Mouse (Mus musculus) heart, embryonic 12.5 days (tissue): Measurements from ENCODE around the gene Slc36a3. TPM values are rescaled to one million over a fixed set of nuclear protein-coding genes. Genes with fewer than 3 reads are reported as not detected.
A peak's percentile ranks its signal among the peaks of the same experiment; 100 is the strongest.

Source experiments
- ATAC-seq: fragments of 200-750 bp; cut with Nextera tagmentation; 2 replicates; pipeline ENCODE4 v1.8.0; 2017; ENCODE audit warnings: moderate TSS enrichment, moderate library complexity; ENCODE audit not compliant: insufficient number of reproducible peaks, low FRiP score
- H3K27ac ChIP-seq: fragments of 300-500 bp; sonication (generic); 2 replicates; pipeline ENCODE4 v1.5.1; 2016; ENCODE audit warnings: mild to moderate bottlenecking, moderate library complexity; ENCODE audit not compliant: poor library complexity, severe bottlenecking
- H3K27me3 ChIP-seq: fragments of 300-500 bp; sonication (generic); replicated peaks from 2 replicates; pipeline ENCODE4 v1.6.1; 2016; ENCODE audit warnings: mild to moderate bottlenecking, moderate library complexity
- H3K36me3 ChIP-seq: fragments of 300-500 bp; sonication (generic); 2 replicates; pipeline ENCODE4 v1.6.1; 2016; ENCODE audit warnings: mild to moderate bottlenecking, moderate library complexity
- H3K4me1 ChIP-seq: fragments of 300-500 bp; sonication (generic); replicated peaks from 2 replicates; pipeline ENCODE4 v1.6.1; 2016; ENCODE audit warnings: mild to moderate bottlenecking
- H3K4me2 ChIP-seq: fragments of 300-500 bp; sonication (generic); 2 replicates; pipeline ENCODE4 v1.6.1; 2016; ENCODE audit warnings: mild to moderate bottlenecking, moderate library complexity
- H3K4me3 ChIP-seq: fragments of 300-500 bp; sonication (generic); 2 replicates; pipeline ENCODE4 v1.5.1; 2016; ENCODE audit warnings: mild to moderate bottlenecking
- H3K9ac ChIP-seq: fragments of 300-500 bp; sonication (generic); 2 replicates; pipeline ENCODE4 v1.6.1; 2016; ENCODE audit warnings: mild to moderate bottlenecking, moderate library complexity
- H3K9me3 ChIP-seq: fragments of 300-500 bp; sonication (generic); replicated peaks from 2 replicates; pipeline ENCODE4 v1.6.1; 2016; ENCODE audit warnings: mild to moderate bottlenecking, moderate library complexity
- WGBS: fragments of 180-500 bp; shearing (Covaris S2); methylation state at CpG from one replicate; pipeline ENCODE4 v1.1.7; 2016; 5-methylcytosine and 5-hydroxymethylcytosine counted together
- polyA plus RNA-seq: library from polyadenylated mRNA; unstranded; fragments of >200 nt; fragmentation: Nextera tagmentation; extraction: Ambion mirVana; gene quantifications from 2 replicates; pipeline ENCODE4 v1.2.1, GENCODE M21; 2016

Slc36a3 gene
- not detected in 2 replicates for polyA plus RNA-seq

DNA sequence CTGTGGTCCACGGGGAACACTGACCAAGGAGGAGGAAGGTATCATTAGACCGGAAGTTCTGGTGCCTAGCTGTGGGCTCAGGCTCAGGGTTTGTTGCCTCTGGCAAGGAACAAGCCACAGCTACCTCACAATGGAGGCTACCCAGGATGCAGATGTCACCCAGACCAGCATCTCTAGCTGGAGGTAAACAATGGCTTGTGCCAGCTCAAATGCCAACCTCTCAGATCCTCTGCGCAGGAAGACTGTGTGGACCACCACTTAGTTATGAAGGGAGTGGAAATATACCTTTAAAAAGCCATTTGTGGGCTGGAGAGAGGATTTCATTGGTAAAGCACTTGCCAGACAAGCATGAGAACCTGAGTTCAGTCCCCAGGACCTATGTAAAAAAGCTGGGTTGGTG is at the start of gene Slc36a3:
Gene Slc36a3, minus strand, starts transcription at position 101 of the 400 bp plus-strand sequence.
- ATAC-seq, result no peak
- 75% methylated on average over 3 of the region's 3 CpGs for WGBS

DNA sequence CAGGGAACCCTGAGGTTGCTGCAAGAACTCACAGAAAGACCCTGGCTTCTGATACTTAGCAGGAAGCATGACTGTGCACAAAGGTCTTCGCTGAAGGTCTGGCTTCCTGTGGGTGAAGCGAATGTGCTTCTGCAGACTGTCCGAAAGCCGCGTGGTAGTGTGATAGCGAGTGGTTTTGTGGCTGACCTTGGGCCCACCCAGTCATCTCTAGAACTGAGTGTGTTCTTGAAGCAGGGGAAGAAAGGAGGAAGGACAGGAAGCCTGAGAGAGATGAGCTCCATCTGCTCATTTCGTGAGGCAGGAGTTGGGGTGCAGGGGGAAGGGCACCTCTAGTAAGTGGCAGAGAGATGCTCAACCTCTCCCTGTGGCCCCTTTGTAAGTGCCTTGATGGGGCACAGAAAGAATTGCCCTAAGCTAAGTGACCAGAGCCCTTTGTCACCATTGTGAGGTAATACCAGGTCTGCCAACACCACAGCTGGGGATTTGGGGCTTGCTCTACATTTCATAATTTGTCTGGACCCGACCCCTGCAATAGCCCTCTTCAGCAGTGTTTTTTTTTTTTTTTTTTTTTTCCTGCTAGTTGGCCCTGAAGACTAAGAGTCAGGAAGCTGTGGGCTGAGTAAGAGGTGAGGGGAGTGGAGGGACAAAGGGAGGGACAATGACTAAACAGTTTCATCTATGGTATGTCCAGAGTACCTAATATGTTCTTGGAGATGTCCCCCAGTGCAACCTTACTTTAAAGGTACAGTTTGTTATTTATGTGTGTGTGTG is 46.4 kb upstream of the Slc36a3 start:
- Histone ChIP-seq H3K4me1 (peaks cover 7% of the 10 kb centered on the region; the same call in 1 of the 2 replicates), H3K27me3 (no peaks in the 10 kb centered on the region; the same call in 1 of the 2 replicates), H3K36me3 (no peaks in the 10 kb centered on the region), H3K4me3 (no peak overlapping the region), H3K4me2 (no peak overlapping the region), H3K27ac (no peak overlapping the region), H3K9ac (no peak overlapping the region), H3K9me3 (no peaks in the 10 kb centered on the region)
- 58% methylated on average over 8 of the region's 8 CpGs for WGBS
- ATAC-seq, result no peak

More for the DNA sequence above, at the start of gene Slc36a3:
- no peaks in the 10 kb centered on the region for H3K27me3 ChIP-seq
- no peaks in the 10 kb centered on the region for H3K4me1 ChIP-seq
- H3K9ac ChIP-seq, result no peak within 1 kb of the TSS
- H3K4me2 ChIP-seq, result no peak within 1 kb of the TSS
- H3K36me3 ChIP-seq, result no peaks in the 10 kb centered on the region
- no peaks in the 10 kb centered on the region for H3K9me3 ChIP-seq
- no peak within 1 kb of the TSS for H3K27ac ChIP-seq
- no peak within 1 kb of the TSS for H3K4me3 ChIP-seq

DNA sequence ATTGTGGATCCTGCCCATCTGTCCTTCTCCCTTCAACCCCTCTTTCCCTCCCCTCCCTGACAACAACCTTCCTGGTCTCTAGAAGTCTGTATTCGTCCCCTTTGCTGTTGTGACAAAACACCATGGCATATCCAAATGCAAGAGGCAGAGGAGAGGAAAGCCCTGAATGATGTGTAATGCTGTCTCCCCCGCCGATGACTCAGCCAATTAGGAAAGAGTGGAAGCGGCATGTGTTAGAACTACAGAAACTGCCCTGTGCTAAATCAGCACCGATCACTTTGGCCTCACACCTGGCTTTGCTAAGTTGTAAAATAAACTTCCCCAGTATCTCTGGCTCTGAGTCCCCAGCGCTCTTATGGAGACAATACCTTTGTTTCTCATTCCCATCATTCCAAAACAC is 45.6 kb upstream of the Slc36a3 start:
- no peaks in the 10 kb centered on the region; the same call in 1 of the 2 replicates for H3K27me3 ChIP-seq
- no peaks in the 10 kb centered on the region for H3K9me3 ChIP-seq
- H3K4me3 ChIP-seq, result no peak overlapping the region
- peaks cover 7% of the 10 kb centered on the region; the same call in 1 of the 2 replicates for H3K4me1 ChIP-seq
- ATAC-seq, result no peak
- no peak overlapping the region for H3K4me2 ChIP-seq
- H3K9ac ChIP-seq, result no peak overlapping the region
- H3K27ac ChIP-seq, result no peak overlapping the region
- H3K36me3 ChIP-seq, result no peaks in the 10 kb centered on the region
- 58% methylated on average over 6 of the region's 6 CpGs for WGBS

DNA sequence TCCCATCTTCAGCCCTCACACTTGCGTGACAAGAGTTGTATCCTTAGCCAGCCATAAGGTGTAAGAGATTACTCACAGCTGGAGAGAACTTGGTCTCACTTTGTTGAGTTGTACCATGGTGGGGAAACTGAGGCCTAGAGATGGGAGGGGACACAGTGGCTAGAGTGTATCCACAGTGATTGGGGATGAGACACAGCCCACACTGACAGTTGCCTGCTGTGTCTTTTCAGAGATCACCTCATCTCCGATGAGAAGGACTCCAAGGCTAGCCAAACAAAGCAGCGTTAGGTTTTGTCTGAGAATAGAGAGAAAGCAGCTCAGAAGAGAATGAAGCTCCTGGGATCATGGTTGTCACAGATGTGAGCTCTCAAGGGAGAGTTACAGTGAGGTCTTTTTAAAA is 38.7 kb upstream of the Slc36a3 start:
- Histone ChIP-seq H3K36me3 (no peaks in the 10 kb centered on the region), H3K27me3 (no peaks in the 10 kb centered on the region), H3K9me3 (no peaks in the 10 kb centered on the region), H3K4me3 (no peak overlapping the region), H3K4me1 (peaks cover 20% of the 10 kb centered on the region), H3K4me2 (no peak overlapping the region), H3K9ac (no peak overlapping the region), H3K27ac (no peak overlapping the region)
- no peak for ATAC-seq
- WGBS, result 72% methylated on average over 3 of the region's 3 CpGs

DNA sequence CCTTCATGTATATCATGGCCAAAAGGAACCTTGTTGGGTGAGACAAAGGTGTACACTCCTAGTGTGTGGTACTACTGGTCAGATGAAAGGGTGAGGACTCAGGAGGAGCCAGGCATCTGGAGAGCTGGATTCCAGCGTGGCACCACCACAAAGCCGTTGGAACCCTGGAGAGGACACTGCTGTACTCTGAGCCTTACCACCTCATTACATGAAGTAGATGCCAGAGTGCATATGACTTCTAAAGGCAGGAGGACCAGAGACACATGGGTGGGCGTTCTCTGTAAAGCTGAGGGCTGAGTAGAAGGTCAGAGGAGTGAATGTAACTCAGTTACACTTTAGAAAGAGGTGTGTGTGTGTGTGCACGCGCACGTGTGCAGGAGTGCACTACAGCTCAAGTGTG is 36.3 kb upstream of the Slc36a3 start:
- ATAC-seq, result no peak
- H3K4me3 ChIP-seq, result no peak overlapping the region
- H3K4me1 ChIP-seq, result peaks cover 16% of the 10 kb centered on the region
- no peaks in the 10 kb centered on the region for H3K9me3 ChIP-seq
- whole genome bisulfite sequencing, result 78% methylated on average over 6 of the region's 6 CpGs
- H3K9ac ChIP-seq, result no peak overlapping the region
- no peak overlapping the region for H3K4me2 ChIP-seq
- no peaks in the 10 kb centered on the region for H3K36me3 ChIP-seq
- H3K27ac ChIP-seq, result 0 out of 2 replicates have a peak overlapping the region, but pooled peaks have one; percentile 55
- no peaks in the 10 kb centered on the region for H3K27me3 ChIP-seq

DNA sequence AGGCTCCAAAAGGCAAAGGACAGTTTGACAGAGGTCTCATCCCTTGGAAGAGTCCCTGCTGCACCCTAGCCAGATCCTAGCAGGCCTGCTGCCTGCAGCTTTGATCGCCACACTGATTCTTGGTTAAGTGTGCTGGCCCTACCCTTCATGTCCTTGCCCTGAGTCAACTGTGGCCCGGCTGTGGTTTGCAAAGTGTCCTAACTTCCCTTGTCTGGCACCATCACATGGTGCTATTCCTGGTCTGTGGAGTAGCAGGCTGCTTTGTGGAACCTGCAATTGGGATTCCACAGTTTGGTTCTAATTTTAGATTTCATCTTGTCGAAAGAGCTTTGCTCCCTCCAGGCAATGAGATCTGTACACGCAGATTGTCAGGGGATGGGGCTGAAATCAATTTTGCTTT is 35.8 kb upstream of the Slc36a3 start:
- H3K9ac ChIP-seq, result no peak overlapping the region
- no peak for ATAC-seq

DNA sequence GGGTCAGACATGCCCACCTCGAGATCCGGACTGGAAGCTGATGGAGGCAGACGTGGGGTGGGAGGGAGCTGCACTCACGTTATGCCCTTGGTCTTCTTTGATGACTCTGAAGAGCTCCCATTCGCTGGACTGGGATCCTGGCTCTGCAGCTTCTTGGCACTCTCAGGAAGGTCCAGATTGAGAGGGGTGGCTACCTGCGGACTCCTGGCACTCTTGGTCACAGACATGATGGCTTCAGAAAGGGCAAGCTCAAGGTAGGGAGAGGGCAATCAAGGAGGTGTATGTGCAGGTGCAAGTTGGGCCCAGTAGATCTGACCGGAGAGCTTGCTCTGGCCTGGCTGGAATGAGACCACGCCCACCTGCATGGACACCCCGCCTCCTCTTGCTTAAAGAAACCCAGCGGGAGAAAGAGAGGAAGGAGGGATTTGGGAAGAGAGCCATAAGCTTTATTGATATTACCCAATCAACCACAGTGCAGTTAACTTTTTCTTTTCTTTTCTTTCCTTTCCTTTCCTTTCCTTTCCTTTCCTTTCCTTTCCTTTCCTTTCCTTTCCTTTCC is 33.3 kb upstream of the Slc36a3 start, which contains the start of gene Slc36a2:
Gene Slc36a2, minus strand, starts transcription at position 345 of the 559 bp plus-strand sequence.
- WGBS, result 32% methylated on average over 10 of the region's 10 CpGs
- H3K27ac ChIP-seq, result no peak within 1 kb of the TSS
- no peak within 1 kb of the TSS for H3K9ac ChIP-seq

More for the DNA sequence above, 35.8 kb upstream of the Slc36a3 start:
- no peak overlapping the region for H3K4me3 ChIP-seq
- H3K27ac ChIP-seq, result peak overlapping the region; percentile 55
- no peaks in the 10 kb centered on the region for H3K36me3 ChIP-seq
- no peak overlapping the region for H3K4me2 ChIP-seq
- no peaks in the 10 kb centered on the region for H3K9me3 ChIP-seq
- peaks cover 16% of the 10 kb centered on the region for H3K4me1 ChIP-seq
- WGBS, result 49% methylated on average over 4 of the region's 4 CpGs
- H3K27me3 ChIP-seq, result no peaks in the 10 kb centered on the region

DNA sequence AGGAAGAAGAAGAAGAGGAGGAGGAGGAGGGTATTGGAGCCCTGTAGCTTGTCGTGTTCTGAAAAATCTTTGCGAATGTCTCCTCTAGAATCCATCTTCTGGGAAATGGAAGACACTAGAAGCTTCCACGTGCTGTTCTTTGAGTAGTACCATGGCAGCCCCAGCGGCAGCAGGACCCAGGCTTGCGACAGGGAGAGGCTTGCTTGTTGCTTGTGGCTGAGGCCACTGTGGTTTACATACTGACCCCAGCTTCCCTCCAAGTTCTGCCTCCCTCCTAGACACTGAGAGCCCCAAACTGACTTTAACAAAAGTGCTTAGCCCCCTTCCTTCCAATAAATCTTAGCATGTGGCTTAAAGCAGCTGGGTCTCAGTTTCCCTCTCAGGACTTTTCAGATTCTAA is 32.7 kb upstream of the Slc36a3 start:
- ATAC-seq, result no peak
- Histone ChIP-seq H3K27ac (no peak overlapping the region), H3K4me1 (peaks cover 16% of the 10 kb centered on the region), H3K9me3 (no peaks in the 10 kb centered on the region), H3K9ac (no peak overlapping the region), H3K36me3 (no peaks in the 10 kb centered on the region), H3K4me2 (no peak overlapping the region), H3K27me3 (no peaks in the 10 kb centered on the region), H3K4me3 (no peak overlapping the region)
- WGBS, result 78% methylated on average over 5 of the region's 5 CpGs

More for the DNA sequence above, 33.3 kb upstream of the Slc36a3 start, which contains the start of gene Slc36a2:
- peaks cover 16% of the 10 kb centered on the region for H3K4me1 ChIP-seq
- no peak within 1 kb of the TSS for H3K4me3 ChIP-seq
- H3K27me3 ChIP-seq, result no peaks in the 10 kb centered on the region
- no peaks in the 10 kb centered on the region for H3K9me3 ChIP-seq
- ATAC-seq, result no peak
- no peaks in the 10 kb centered on the region for H3K36me3 ChIP-seq
- H3K4me2 ChIP-seq, result no peak within 1 kb of the TSS

DNA sequence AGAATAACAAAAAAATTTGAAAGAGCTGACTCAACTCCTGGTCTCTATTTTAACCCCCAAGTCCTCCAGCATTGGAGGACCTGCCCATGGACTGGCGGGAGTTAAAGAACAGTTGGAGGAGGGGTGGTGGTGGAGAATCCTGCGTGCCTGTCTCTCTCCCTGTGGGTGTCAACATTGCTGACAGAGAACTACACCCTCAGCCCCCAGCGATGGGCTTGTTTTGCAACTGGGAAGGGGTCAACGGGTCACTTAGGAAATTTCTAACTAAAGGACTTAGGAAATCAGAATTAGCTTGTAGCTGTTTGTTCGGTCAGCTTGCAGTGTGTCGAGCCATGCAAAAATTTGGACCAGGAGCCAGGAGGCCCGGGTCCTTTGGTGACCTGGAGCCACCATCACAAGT is 31.6 kb upstream of the Slc36a3 start:
- 58% methylated on average over 7 of the region's 7 CpGs for WGBS
- H3K4me2 ChIP-seq, result no peak overlapping the region
- no peak overlapping the region for H3K9ac ChIP-seq
- no peak for ATAC-seq
- H3K27ac ChIP-seq, result no peak overlapping the region
- no peaks in the 10 kb centered on the region for H3K27me3 ChIP-seq
- H3K9me3 ChIP-seq, result no peaks in the 10 kb centered on the region
- H3K4me1 ChIP-seq, result peaks cover 16% of the 10 kb centered on the region
- H3K36me3 ChIP-seq, result no peaks in the 10 kb centered on the region
- H3K4me3 ChIP-seq, result no peak overlapping the region

DNA sequence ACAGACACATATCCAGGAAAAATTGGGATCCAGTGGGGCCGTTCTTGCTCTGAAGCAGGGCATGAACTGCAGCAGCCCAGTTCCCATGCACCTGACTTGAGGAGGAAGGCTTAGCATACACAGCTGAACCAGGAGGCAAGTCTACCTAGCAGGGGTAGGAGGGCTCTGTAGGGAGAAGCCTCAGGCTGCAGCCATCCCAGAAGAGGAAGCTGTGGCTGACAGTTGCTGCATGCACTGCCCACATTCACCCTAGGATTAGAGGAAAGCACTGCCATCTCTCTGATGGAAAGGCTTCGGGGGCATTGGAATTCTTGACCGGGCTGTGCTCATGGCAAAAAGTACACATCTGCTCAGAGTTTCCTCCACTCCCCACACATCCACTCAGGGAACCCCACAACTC is 28.3 kb upstream of the Slc36a3 start:
- 90% methylated on average over 3 of the region's 3 CpGs for WGBS
- no peak overlapping the region for H3K27ac ChIP-seq

DNA sequence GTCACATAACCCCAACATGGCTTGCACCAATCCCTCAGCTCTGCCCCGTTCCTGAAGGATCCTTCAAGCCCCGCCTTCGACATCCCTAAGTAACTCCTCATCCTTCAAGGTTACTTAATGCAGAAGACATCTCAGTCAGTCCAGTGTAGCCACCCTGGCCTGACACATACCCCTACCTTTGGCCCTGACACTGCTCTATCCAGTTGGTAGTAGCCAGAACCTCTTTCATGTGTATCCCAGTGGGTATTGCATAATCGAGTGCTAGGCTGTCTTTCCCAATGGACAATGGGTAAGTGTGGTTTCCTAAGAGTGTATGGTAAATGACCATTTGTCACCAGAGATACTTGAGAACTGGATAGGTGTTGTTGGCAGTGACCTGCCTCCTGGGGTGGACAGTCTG is 27.3 kb upstream of the Slc36a3 start:
- Histone ChIP-seq H3K9ac (no peak overlapping the region), H3K27me3 (peaks cover 12% of the 10 kb centered on the region; the same call in 1 of the 2 replicates), H3K4me2 (no peak overlapping the region), H3K27ac (no peak overlapping the region), H3K4me1 (0 out of 2 replicates have a peak, but pooled peaks cover 5% of the 10 kb centered on the region), H3K9me3 (no peaks in the 10 kb centered on the region), H3K36me3 (no peaks in the 10 kb centered on the region), H3K4me3 (no peak overlapping the region)
- no peak; the same call in 1 of the 2 replicates for ATAC-seq
- 78% methylated on average over 4 of the region's 4 CpGs for WGBS

More for the DNA sequence above, 28.3 kb upstream of the Slc36a3 start:
- Histone ChIP-seq H3K36me3 (no peaks in the 10 kb centered on the region), H3K4me1 (0 out of 2 replicates have a peak, but pooled peaks cover 5% of the 10 kb centered on the region), H3K27me3 (0 out of 2 replicates have a peak, but pooled peaks cover 4% of the 10 kb centered on the region), H3K4me2 (no peak overlapping the region), H3K4me3 (no peak overlapping the region), H3K9me3 (no peaks in the 10 kb centered on the region), H3K9ac (no peak overlapping the region)
- no peak for ATAC-seq
